Mouse (Mus musculus) thymus, adult 2 months (tissue): Measurements from ENCODE around the gene Vezf1.

ENCODE experiments used
- CTCF ChIP-seq: fragments of 200-500 bp; IDR thresholded peaks from 2 replicates; pipeline ENCODE4 v1.5.1; 2012; ENCODE audit warnings: mild to moderate bottlenecking, control low read depth, low read length, moderate library complexity, borderline replicate concordance; ENCODE audit not compliant: control insufficient read depth, poor library complexity, insufficient read depth; ENCODE audit errors: extremely low read depth
- POLR2A ChIP-seq: fragments of 200-500 bp; IDR thresholded peaks from 2 replicates; pipeline ENCODE4 v1.6.1; 2012; ENCODE audit warnings: mild to moderate bottlenecking, low read length, control low read depth, moderate library complexity; ENCODE audit not compliant: control insufficient read depth, poor library complexity, insufficient read depth; ENCODE audit errors: extremely low read depth

- TF ChIP-seq POLR2A: no peak
- TF ChIP-seq CTCF: no peak
Observed at GRCm38 (mm10) chr11:88103214-88103941, 35.3 kb downstream of the Vezf1 start.
